Mouse (Mus musculus) lung, postnatal 0 days (tissue): ENCODE data around the gene Azin2. TPM values are rescaled to one million over a fixed set of nuclear protein-coding genes. Genes with fewer than 3 reads are reported as not detected.

Source experiments
- ATAC-seq: fragments of 200-750 bp; cut with Nextera tagmentation; 2 replicates; pipeline ENCODE4 v1.8.0; 2017; ENCODE audit warnings: moderate library complexity
- DNase-seq: peaks from one replicate; pipeline ENCODE4 v3.0.0-alpha.2; 2016; ENCODE audit warnings: low spot score
- H3K27ac ChIP-seq: fragments of 300-500 bp; sonication (generic); 2 replicates; pipeline ENCODE4 v1.5.1; 2014; ENCODE audit warnings: antibody characterized with exemption, mild to moderate bottlenecking, low read length, mixed read lengths
- H3K27me3 ChIP-seq: fragments of 300-500 bp; sonication (generic); replicated peaks from 2 replicates; pipeline ENCODE4 v1.6.1; 2014; ENCODE audit warnings: low read length, mixed read lengths; ENCODE audit not compliant: insufficient read depth
- H3K36me3 ChIP-seq: fragments of 300-500 bp; sonication (generic); 2 replicates; pipeline ENCODE4 v1.6.1; 2014; ENCODE audit warnings: low read length, mixed read lengths; ENCODE audit not compliant: insufficient read depth
- H3K4me1 ChIP-seq: fragments of 300-500 bp; sonication (generic); 2 replicates; pipeline ENCODE4 v1.6.1; 2014; ENCODE audit warnings: antibody characterized with exemption, low read depth, low read length, mixed read lengths; ENCODE audit not compliant: insufficient read depth
- H3K4me2 ChIP-seq: fragments of 300-500 bp; sonication (generic); replicated peaks from 2 replicates; pipeline ENCODE4 v1.6.1; 2014; ENCODE audit warnings: low read depth, mild to moderate bottlenecking, low read length, moderate library complexity, mixed read lengths
- H3K4me3 ChIP-seq: fragments of 300-500 bp; sonication (generic); 2 replicates; pipeline ENCODE4 v1.5.1; 2014; ENCODE audit warnings: low read depth, low read length
- H3K9ac ChIP-seq: fragments of 300-500 bp; sonication (generic); replicated peaks from 2 replicates; pipeline ENCODE4 v1.6.1; 2014; ENCODE audit warnings: low read depth, mild to moderate bottlenecking
- H3K9me3 ChIP-seq: fragments of 300-500 bp; sonication (generic); 2 replicates; pipeline ENCODE4 v1.6.1; 2016; ENCODE audit warnings: low read length, mixed read lengths
- CTCF ChIP-seq: IDR thresholded peaks from 2 replicates; pipeline ENCODE4 v1.5.1; 2016; ENCODE audit warnings: antibody characterized with exemption, mild to moderate bottlenecking
- EP300 ChIP-seq: IDR thresholded peaks from 2 replicates; pipeline ENCODE4 v1.6.1; 2016; ENCODE audit warnings: antibody characterized with exemption, mild to moderate bottlenecking, control low read depth
- WGBS: fragments of 180-500 bp; shearing (Covaris S2); extraction: QIAGEN DNeasy Blood & Tissue Kit; methylation state at CpG from one replicate; pipeline ENCODE4 v1.1.7; 2014; 5-methylcytosine and 5-hydroxymethylcytosine counted together
- polyA plus RNA-seq: library from polyadenylated mRNA; unstranded; fragments of >200 nt; fragmentation: Nextera tagmentation; extraction: Ambion mirVana; gene quantifications from 2 replicates; pipeline ENCODE4 v1.2.1, GENCODE M21; 2015

Azin2 gene
- polyA plus RNA-seq, 1 experiment from 2014 or later, result 42.2 TPM

- ATAC-seq, result no peak
- H3K9ac ChIP-seq, result no peak overlapping the region
Observed at GRCm38 (mm10) chr4:128992176-128992575, 29.9 kb upstream of the Azin2 start.

GRCm38 (mm10) chr4:128991500-128992008 is 29.3 kb upstream of the Azin2 start, which contains the start of gene Ak2:
TSS of gene Ak2 (plus strand) at chr4:128991958.
- Histone ChIP-seq H3K4me3 (no peak within 1 kb of the TSS), H3K27me3 (no peaks in the 10 kb centered on the region), H3K27ac (no peak within 1 kb of the TSS), H3K4me2 (no peak within 1 kb of the TSS), H3K9me3 (no peaks in the 10 kb centered on the region), H3K9ac (no peak within 1 kb of the TSS), H3K36me3 (no peaks in the 10 kb centered on the region), H3K4me1 (peaks cover 8% of the 10 kb centered on the region; the same call in 1 of the 2 replicates)
- TF ChIP-seq EP300 (no peak), CTCF (no peak)
- ATAC-seq, result no peak
- WGBS, result 89% methylated on average over 9 of the region's 9 CpGs
- DNase-seq, result no peak

More at GRCm38 (mm10) chr4:128992176-128992575, 29.9 kb upstream of the Azin2 start:
- Histone ChIP-seq H3K36me3 (no peaks in the 10 kb centered on the region), H3K4me3 (no peak overlapping the region), H3K4me2 (no peak overlapping the region), H3K27ac (no peak overlapping the region), H3K4me1 (peaks cover 8% of the 10 kb centered on the region; the same call in 1 of the 2 replicates), H3K9me3 (no peaks in the 10 kb centered on the region), H3K27me3 (no peaks in the 10 kb centered on the region)
- TF ChIP-seq EP300, result no peak
- no peak for TF ChIP-seq CTCF
- WGBS, result 94% methylated on average over 3 of the region's 3 CpGs
- DNase-seq, result no peak

DNA sequence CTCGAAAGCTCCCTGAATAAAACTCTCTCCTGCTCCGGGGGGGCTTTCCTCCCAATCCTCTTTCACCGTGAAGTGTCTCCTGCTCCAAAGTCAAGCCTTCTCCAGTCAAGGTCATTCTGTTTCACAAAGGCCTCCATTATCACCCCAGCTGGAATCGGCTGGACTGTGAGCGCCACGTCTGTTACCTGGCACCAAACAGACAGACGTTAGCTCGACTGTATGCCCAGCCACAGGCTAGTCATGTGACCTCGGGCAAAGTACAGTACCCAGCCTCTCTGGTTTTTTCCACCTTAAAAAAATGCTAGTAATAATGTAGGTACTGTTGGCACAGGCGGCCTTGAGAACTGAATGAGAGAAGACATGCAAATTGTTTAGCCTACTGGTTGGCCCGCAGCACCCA is 27.4 kb upstream of the Azin2 start:
- no peak for TF ChIP-seq EP300
- TF ChIP-seq CTCF, result no peak
- no peak overlapping the region for H3K27ac ChIP-seq
- DNase-seq, result no peak

DNA sequence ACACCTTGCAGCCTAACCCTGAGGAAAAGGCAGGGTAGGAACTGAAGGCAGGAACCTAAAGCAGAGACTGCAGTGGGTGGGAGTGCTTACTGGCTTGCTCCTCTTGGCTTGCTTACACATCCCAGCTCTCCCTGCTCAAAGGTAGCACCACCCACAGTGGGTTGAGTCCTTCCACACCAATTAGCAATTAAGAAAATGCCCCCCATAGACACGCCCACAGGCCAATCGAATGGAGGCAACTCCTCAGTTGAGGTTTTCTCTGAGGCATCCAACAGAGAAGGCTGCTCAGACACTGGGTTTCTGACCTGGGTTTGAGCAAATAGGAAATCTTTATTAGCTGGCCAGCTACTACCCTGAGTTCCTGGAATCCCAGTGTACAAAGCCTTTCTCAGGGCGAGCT is 26.7 kb upstream of the Azin2 start:
- H3K9me3 ChIP-seq, result no peaks in the 10 kb centered on the region
- no peak overlapping the region for H3K9ac ChIP-seq
- no peak for ATAC-seq
- H3K27ac ChIP-seq, result no peak overlapping the region
- H3K4me2 ChIP-seq, result no peak overlapping the region
- no peak overlapping the region for H3K4me3 ChIP-seq
- TF ChIP-seq CTCF (no peak), EP300 (no peak)
- no peak for DNase-seq
- H3K36me3 ChIP-seq, result no peaks in the 10 kb centered on the region
- 70% methylated on average over 3 of the region's 3 CpGs for WGBS
- no peaks in the 10 kb centered on the region for H3K27me3 ChIP-seq
- peaks cover 5% of the 10 kb centered on the region; the same call in 1 of the 2 replicates for H3K4me1 ChIP-seq

More for the DNA sequence above, 27.4 kb upstream of the Azin2 start:
- Histone ChIP-seq H3K9ac (no peak overlapping the region), H3K9me3 (no peaks in the 10 kb centered on the region), H3K4me2 (no peak overlapping the region), H3K27me3 (no peaks in the 10 kb centered on the region), H3K4me3 (no peak overlapping the region), H3K36me3 (no peaks in the 10 kb centered on the region), H3K4me1 (peaks cover 8% of the 10 kb centered on the region; the same call in 1 of the 2 replicates)
- no peak for ATAC-seq
- whole genome bisulfite sequencing, result 51% methylated on average over 11 of the region's 11 CpGs

GRCm38 (mm10) chr4:128984600-128984999 is 22.4 kb upstream of the Azin2 start:
- Histone ChIP-seq H3K36me3 (no peaks in the 10 kb centered on the region), H3K4me2 (no peak overlapping the region), H3K27ac (no peak overlapping the region), H3K9me3 (no peaks in the 10 kb centered on the region), H3K27me3 (no peaks in the 10 kb centered on the region), H3K9ac (no peak overlapping the region), H3K4me3 (no peak overlapping the region), H3K4me1 (no peaks in the 10 kb centered on the region)
- ATAC-seq (no peak), DNase-seq (no peak)
- no peak for TF ChIP-seq EP300
- 45% methylated on average over 3 of the region's 3 CpGs for WGBS

- peak; percentile 43 for ATAC-seq
- WGBS, result 44% methylated on average over 2 of the region's 2 CpGs
Observed at GRCm38 (mm10) chr4:128983656-128984055, 21.4 kb upstream of the Azin2 start.

DNA sequence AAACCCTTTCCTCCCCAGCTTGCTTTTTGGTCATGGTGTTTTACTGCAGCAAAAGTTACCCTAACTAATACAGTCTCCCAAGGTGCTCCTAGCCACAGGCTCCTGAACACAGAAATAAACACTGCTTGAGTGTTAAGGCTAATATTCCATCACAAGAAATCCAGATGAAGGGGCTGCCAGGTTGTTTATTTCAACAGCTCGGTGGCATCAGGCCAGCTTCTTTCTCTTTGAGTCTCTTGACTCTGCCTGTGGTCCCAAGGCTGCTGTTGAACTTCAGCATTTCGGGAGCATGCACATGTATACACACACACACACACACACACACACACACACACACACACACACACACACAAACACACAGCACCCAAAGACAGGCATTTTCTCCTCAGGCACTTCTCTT is 20.9 kb upstream of the Azin2 start:
- no peaks in the 10 kb centered on the region for H3K4me1 ChIP-seq
- H3K36me3 ChIP-seq, result no peaks in the 10 kb centered on the region
- H3K4me3 ChIP-seq, result no peak overlapping the region
- no peaks in the 10 kb centered on the region for H3K27me3 ChIP-seq
- ATAC-seq (no peak), DNase-seq (no peak)
- no peak for TF ChIP-seq CTCF
- no peak for TF ChIP-seq EP300
- no peak overlapping the region for H3K27ac ChIP-seq
- no peak overlapping the region for H3K4me2 ChIP-seq
- H3K9me3 ChIP-seq, result no peaks in the 10 kb centered on the region
- H3K9ac ChIP-seq, result no peak overlapping the region
- WGBS, result 26% methylated on average over 2 of the region's 2 CpGs

More at GRCm38 (mm10) chr4:128983656-128984055, 21.4 kb upstream of the Azin2 start:
- Histone ChIP-seq H3K27me3 (no peaks in the 10 kb centered on the region), H3K27ac (no peak overlapping the region), H3K4me2 (no peak overlapping the region), H3K4me1 (no peaks in the 10 kb centered on the region), H3K36me3 (no peaks in the 10 kb centered on the region), H3K9ac (no peak overlapping the region), H3K9me3 (no peaks in the 10 kb centered on the region), H3K4me3 (no peak overlapping the region)
- peak; percentile 39 for DNase-seq
- TF ChIP-seq CTCF (peak; percentile 18; the same call in 1 of the 2 replicates), EP300 (no peak)
